Mouse (Mus musculus): ENCODE data around the gene Bcan.

Bcan gene

DNA sequence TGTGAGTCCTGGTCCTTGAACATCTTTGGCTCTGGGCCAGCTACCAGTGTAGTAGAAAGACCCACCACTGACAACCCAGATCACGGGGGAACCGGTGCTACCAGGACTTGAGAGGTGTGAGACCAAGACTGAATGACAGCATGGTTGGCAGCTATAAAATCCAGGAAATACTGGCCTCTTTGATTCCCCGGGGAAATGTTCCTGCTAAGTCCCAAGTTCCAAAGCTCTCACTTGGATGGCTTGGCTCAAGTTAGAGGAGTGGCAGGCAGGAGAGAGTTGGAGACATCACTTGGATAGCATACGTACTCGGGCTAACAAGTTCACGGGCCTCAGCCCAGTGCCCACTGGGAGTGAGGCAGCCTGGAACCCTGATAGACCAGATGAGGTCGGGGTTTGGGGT is 56.4 kb downstream of the Bcan start:
- DNase-seq = no peak

DNA sequence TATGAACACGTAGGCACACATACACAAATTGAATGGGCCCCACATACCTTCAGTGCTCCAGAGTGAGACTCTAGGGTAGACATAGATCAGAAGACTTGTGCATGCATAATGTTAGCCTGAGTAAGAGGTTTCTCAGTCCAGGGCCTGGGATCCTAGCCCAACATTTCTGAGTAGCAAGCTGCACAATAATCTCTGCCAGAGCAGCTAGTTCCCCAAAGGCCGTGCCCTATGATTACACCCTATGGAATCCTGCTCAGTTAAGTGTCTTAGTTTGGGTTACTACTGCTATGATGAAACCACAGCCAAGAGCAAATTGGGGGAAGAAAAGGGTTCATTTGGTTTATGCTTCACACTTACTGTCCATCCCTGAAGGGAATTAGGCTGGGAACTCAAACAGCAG is 57.6 kb downstream of the Bcan start:
- DNase-seq = no peak

- no peak for DNase-seq
Observed at GRCm38 (mm10) chr3:87940611-87941010, 59.4 kb downstream of the Bcan start.

Measured in thymus, postnatal 14 days (tissue).